Mouse (Mus musculus) testis, adult 2 months (tissue): Measurements from ENCODE around the gene Cplx3.

Experiments used
- CTCF ChIP-seq: fragments of 200-500 bp; IDR thresholded peaks from 2 replicates; pipeline ENCODE4 v1.5.1; 2012; ENCODE audit warnings: low read depth, mild to moderate bottlenecking, inconsistent platforms, low read length, moderate library complexity; ENCODE audit not compliant: control insufficient read depth, insufficient read depth, insufficient replicate concordance
- POLR2A ChIP-seq: fragments of 200-500 bp; IDR thresholded peaks from 2 replicates; pipeline ENCODE4 v1.6.1; 2012; ENCODE audit warnings: low read depth, mild to moderate bottlenecking, inconsistent platforms, low read length, moderate library complexity; ENCODE audit not compliant: control insufficient read depth

DNA sequence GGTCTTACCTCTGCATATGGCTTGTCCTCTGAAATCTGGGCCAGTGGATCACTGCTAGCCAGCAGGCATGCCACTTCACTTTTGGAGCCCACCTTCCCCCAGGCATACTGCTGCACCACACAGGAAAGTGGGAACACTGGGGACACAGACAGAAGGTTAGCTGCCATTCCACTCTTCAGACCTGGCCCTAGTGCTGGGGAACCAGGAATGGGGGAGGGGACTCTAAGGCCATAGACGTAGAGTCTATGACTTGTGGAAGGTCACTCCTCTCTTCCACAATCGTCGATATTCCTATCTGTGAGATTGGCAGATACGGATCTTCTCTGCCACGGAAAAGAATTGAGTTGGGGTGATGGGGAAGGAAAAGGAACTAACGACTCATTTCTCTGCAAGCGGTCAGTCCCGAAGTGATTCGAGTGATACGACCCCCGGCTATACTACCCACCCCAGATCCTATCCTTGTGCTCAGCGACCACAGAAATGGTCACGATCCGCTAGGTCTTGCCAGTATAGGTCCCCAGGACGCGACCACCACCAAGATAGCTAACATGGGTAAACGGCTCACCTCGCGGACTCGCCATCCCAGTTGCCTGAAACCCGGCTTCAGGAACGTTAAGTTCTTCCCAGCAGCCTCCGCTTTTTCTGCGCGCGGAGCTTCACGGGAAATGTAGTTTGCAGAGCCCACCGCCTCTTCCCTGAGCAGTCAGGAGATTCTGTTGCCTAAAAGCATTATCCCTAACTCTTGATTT is 53.8 kb downstream of the Cplx3 start, which contains the start of gene Mpi:
- TF ChIP-seq POLR2A (peak; percentile 94), CTCF (0 out of 2 replicates have a peak, but pooled peaks have one; percentile 13)
